ENCODE assay signal across 13 mouse cellular contexts in genomic region chr8:95078055-95078454, GRCm38 (mm10). TPM values are rescaled to one million over a fixed set of nuclear protein-coding genes. Genes with fewer than 3 reads are reported as not detected.
"Had no signal": no experiment of that assay in that cellular context is flagged by ENCODE, and none has a peak within 500 bp of the region (broad histone marks: within the 10 kb centered on the region; RNA-seq: fewer than 3 reads in every experiment).

No protein-coding gene starts in this region.

- DNase-seq: kidney, adult 9 months; kidney, postnatal 36 days; layer of hippocampus, adult 9-11 months; layer of hippocampus, postnatal 36 days; lung, embryonic 14.5 days; right cerebral cortex, postnatal 14 days; thymus, postnatal 4 days had no signal

- H3K9me3 ChIP-seq: limb, embryonic 15.5 days; liver, embryonic 12.5 days; midbrain, embryonic 12.5 days; stomach, embryonic 15.5 days had no signal

- ATAC-seq: liver, embryonic 12.5 days; midbrain, embryonic 16.5 days had no signal

- H3K27me3 ChIP-seq: limb, embryonic 15.5 days; liver, embryonic 12.5 days; midbrain, embryonic 12.5 days; stomach, embryonic 15.5 days had no signal

- H3K9ac ChIP-seq: limb, embryonic 15.5 days; liver, embryonic 12.5 days; lung, embryonic 14.5 days; midbrain, embryonic 12.5 days; stomach, embryonic 15.5 days had no signal

- H3K4me3 ChIP-seq: limb, embryonic 15.5 days; liver, embryonic 12.5 days; midbrain, embryonic 12.5 days; stomach, embryonic 15.5 days had no signal

- H3K4me2 ChIP-seq: limb, embryonic 15.5 days; liver, embryonic 12.5 days; lung, embryonic 14.5 days; midbrain, embryonic 12.5 days; stomach, embryonic 15.5 days had no signal

- H3K36me3 ChIP-seq: midbrain, embryonic 12.5 days; stomach, embryonic 15.5 days had no signal

- H3K27ac ChIP-seq: kidney, postnatal 0 days; limb, embryonic 15.5 days; liver, embryonic 12.5 days; midbrain, embryonic 12.5 days; stomach, embryonic 15.5 days had no signal

RNA-seq across cellular contexts. Expression of gene Drc7, which starts 23.2 kb away (rescaled TPM):
- polyA plus RNA-seq: kidney, postnatal 0 days; lung, embryonic 14.5 days; midbrain, embryonic 12.5 days had no signal
